Mouse (Mus musculus): ENCODE results near the gene Arsg.

Arsg gene

DNA sequence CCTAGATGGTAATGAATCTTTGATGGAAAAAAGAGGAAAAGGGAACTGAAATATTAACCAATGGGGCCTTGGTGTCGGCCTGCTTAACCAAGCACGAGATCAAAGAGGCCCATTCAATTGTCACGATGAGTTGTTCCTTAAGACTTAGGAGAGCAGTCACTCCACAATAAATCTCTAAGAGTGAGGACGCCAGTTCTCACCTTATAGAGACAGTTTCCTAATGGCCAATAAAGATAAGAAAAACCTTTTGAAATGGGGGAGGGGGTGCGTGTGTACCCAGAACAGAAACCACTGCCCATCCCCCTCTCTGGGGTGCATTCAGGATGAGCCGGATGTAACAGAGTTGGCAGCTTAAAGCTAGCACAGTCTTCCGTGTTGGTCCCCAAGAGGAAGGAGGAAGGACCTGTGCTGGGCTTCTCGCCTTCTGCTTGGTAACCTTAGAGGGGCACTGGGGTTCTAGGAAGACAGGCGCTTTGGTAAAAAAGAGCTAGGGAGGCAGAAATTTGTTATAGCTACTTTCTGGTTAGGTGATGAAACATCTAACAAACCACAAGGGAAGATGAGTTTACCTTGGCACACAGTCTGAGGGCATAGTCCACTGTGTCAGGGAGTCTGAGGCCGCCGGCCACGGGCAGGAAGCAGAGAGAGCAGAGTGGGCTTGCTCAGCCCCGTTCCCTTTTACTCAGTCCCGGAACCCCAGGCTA, 22.7 kb downstream of the Arsg start:
- DNase-seq (ENCODE audit: low spot score): no peak

DNA sequence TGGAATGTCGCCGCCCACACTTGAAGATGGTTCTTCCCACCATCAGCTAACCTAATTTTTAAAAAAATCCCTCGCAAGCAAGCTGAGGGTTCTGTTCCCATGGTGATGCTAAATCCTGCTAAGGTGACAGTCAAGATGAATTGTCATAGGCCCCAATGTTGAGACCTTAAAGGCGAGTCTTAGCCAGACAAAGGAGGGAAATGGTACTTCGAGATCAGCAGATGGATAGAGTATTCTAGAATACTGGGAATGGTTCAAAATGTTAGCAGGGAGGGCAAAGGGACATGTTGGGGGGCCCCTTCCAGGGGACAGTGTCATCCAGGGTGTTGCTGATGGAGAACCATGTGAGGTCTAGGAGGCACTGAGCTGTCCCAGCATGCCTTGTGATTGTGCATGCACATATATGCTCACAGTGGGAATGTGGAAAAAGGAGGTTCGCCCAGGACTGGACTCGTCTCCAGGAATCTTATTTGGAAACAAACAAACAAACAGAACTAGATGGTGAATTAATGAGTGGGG, 23.4 kb downstream of the Arsg start:
- no peak for DNase-seq (ENCODE audit: low spot score)

DNA sequence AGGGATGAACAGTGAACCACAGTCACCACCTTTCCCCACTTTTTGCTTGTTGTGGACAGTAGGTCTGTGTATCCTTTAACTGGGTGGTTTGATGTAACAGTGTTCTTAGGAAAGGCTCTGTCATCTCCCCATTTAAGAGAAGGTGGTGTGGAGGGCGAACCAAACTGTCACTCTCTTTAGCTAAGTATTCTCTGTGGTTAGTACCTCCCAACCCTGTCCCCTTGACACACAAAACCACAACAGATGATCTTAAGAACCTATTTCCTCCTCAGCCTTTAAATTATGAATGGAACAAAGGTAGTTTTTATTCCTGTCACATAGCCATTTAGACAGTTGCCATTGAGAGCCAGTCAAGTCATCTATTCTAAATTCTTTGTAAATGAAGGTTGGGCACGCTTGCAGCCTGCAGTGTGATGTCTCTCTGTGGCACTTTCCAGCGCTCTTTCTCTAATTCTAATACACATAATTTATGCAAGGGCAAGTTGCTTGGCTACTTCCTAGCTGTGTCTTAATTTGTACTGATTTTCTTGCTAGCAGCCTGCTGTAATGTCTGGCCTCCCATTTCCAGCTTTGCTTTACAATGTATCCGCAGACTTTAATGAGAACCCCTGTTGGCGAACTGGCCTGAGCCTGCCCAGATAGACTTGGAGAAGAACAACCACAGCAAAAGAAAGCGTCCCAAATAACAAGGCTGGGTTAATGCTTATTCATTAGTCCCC, 24.0 kb downstream of the Arsg start:
- no peak for DNase-seq (ENCODE audit: low spot score)

DNA sequence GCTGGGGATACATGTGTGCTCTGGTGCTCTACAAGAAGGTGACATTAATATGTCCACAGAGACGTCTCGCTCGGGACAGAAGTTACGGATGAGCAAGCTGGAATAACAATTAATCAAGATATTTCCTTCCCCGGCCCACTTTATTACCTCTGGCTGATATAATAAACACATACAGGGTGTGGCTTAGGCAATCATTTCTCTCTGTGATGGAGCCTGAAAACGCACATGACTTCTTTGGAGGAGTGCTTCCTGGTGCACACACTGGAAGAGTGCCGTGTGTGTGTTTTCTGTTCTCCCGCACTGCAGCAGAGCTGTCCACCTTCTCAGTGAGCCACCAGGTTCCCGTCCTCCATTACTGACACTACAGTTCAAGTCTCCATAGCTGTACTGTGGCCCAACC, 24.8 kb downstream of the Arsg start:
- no peak for DNase-seq (ENCODE audit: low spot score)

DNA sequence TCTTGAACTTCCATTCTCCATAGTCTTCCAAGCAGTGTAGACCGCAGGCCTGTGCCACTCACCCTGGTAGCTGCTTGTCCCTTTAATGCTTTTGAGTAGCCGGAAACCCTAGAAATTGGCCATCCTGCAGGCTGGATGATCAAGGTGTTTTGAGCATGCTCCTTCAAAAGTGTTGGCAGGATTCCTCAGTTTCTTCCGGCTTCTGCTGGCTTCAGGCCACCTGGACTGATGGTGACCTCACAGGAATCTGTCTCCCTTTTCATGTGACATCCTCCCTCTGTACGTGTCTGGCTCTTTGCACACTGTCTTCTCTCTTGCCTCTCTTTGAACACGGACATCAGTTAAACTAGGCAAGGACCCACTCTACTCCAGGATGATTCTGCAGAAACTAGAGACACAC, 27.0 kb downstream of the Arsg start:
- no peak for DNase-seq (ENCODE audit: low spot score)

DNA sequence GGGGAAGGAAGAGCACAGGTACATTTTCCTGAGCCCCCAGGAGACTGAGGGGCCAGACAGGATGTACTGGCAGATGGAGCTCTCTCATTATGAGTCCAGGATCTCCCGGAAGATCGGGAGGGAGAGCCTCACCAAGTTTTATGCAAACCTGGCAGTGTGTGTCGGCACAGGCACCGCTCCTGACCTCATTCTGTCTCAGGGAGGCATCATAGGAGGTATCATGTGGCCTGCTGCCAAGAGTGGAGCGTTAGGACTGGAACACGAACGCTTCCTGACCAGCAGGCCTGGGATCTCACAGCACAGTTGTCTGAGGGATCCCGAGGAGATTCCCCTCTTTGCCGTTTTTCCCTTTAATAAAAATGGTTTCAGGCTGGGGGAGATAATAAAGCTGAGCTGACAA, 31.8 kb downstream of the Arsg start:
- DNase-seq (ENCODE audit: low spot score): no peak

DNA sequence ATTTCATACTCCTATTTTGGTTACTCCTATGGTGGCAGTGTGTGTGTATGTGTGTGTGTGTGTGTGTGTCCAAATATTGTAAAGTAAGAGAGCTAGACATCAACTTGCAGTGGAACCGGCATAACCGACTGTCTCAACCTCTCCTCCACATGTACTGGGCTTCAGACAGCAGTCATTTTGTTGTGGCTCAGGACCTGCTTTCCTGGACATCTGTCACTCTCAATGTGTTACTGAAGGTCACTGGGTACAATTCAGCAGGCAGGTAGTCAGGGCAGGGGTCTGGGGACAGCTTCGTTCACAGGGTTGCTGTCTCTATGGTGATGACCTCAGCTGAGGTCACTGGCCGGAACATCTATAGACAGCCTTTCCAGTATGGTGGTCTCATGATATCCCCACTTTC, 32.6 kb downstream of the Arsg start:
- DNase-seq (ENCODE audit: low spot score): no peak

DNA sequence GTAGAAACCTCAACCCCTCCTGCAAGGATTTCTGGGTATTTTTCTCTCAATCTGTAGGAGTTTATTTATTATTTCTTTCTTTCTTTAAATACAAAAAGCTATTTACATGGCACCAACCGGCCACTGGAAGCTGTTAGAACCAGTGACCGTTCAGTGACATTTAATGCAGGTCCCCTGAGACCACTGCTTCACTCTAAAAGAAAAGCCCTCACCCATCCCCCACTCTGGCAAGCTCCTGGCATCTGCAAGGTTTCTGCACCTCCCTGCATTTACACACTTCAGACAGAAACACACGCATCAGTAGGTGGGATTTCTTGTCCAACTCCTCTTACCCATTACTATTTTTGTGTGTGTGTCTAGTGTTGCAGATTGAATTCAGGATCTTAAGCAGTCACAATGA, 33.9 kb downstream of the Arsg start:
- DNase-seq (ENCODE audit: low spot score): no peak

DNA sequence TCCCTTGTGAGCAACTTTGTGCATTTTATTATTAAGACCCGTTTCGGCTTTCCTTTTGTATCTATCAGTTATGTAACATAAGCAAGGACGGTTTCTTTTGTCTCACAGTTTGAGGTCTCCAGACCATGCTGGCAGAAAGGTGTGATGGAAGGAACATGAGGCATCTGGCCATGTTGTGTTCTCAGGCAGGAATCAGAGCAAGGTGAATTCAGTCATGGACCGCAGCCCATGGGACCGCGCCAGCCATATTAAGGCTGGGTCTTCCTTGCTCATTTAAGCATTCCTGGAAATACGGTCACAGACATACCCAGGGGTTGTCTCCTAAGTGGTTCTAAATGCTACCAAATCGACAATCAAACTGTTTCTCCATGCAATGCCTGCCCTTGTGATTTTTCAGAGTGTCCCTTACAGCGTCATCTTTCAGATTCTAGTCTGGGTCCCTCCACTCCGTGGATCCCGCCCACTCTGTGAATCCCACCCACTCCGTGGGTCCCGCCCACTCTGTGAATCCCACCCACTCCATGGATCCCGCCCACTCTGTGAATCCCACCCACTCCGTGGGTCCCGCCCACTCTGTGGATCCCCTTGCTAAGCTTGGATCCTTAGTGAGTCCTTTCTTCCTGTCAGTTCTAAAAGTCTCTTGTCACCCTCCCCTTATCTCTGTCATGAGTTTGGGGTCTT, 40.0 kb downstream of the Arsg start:
- DNase-seq (ENCODE audit: low spot score): no peak

DNA sequence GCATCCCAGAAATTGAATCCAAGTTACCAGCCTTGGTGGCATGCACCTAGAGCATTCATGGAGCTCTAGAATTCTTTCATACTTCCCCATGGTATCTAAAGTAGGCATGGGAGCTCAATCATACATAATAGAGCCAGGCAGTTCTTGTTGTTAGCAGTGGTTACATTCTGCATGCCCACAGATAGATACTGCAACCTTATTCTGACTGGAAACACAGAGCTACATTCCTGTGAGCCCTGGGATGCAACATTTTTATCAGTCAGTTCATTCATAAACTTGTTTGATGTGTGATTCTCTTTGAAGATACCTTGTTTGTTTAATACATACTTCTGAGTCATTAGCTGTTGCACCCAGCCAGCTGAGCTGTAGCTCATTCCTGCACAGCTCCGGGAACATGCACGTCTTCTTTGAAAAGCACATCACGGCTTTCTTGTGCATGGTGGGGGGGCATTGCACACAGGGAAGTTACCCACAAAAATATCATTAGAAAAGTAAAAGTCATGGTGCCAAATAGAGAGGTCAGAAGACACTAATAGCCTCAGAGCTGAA, 41.0 kb downstream of the Arsg start:
- DNase-seq (ENCODE audit: low spot score): no peak

DNA sequence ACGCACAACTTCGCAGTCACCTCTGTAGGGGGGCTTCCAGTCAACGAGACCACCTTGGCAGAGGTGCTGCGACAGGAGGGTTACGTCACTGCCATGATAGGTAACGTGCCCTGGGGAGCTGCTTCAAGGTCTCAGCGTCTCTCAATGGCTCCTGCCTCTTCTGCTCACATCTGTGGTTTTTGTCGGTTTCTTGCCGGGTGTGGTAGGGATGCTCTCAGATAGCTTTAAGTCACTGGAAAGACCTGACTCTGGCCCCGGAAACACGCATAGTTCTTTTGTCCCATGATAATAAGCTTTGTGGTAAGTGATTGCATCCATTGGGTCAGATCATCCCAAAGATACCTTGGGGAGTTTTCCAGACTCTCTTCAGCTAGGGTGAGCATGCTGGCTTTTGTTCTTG, 44.2 kb downstream of the Arsg start:
- DNase-seq (ENCODE audit: low spot score): no peak

DNA sequence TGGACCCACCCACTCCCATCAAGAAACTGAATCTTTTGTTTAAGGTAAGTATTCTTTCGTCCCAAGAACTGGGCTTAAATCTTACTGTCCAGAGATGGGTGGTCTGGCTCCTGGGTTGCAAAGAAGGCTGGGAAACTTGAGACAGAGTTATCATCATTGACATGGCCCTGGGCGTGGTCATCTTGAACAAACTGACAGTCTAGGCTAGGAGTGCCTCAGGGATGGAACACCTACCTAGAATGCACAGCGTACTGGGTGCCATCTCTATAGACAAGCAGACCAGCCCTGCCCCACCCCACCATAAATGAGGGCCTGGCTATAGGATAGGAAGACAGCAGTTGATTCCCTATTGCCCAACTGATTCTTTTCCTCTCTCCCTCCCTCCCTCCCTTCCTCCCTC, 44.6 kb downstream of the Arsg start:
- DNase-seq (ENCODE audit: low spot score): no peak

DNA sequence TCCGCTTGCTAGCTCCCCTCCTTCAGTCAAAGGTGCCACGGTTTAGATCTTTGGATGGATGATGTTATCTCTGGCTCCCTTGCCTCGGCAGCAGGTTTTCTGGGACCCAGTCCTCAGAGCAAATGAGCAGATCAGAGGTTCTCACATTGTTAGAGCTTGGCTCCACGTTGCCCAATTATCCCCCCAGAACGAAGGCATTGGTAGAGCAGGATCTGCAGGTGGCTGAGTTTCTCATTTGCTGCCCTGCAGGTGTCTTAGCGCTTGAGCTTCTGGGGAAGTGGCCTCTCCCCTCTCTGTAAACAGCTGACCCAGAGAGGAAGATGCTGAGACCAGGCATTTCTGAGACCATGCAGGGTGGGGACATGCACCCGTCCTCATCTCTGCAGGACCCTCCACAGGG, 47.8 kb downstream of the Arsg start:
- no peak for DNase-seq (ENCODE audit: low spot score)

DNA sequence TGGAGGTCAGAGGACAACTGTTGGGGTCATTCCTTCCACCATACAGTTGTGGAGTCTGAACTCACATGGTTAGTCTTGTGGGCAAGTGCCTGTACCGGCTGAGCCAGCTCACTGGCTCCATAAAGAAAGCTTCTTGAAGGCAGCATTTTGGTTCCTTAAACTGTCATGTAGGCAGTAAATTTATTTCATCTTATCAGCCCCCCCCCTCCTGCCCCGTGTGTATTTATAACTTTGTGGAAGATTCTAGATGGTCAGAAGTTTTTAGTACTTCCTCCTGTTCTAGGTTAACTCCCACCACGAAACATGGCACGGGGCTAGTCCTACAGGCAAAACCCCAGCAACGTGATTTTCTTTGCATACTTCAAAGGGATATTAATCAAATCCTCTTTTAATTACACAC, 51.7 kb downstream of the Arsg start:
- no peak for DNase-seq (ENCODE audit: low spot score)

DNA sequence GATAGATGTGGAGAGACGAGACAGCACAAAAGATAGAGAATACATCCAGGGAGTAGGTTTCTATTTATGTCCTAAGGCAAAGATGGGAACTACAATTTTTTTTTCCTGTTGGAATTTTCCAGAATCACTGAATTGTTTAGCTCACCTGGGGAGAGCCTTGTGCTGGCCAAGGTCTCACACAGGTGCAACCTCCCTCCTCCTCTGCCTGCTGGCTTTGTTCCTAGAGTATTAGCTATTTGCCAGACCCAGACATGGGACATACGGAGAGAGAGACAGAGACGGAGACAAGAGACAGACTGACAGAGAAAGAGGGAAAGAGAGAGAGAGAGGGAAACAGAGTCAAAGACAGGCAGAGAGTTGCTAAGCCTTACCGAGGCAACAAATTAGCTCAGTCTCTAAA, 52.4 kb downstream of the Arsg start:
- no peak for DNase-seq (ENCODE audit: low spot score)

DNA sequence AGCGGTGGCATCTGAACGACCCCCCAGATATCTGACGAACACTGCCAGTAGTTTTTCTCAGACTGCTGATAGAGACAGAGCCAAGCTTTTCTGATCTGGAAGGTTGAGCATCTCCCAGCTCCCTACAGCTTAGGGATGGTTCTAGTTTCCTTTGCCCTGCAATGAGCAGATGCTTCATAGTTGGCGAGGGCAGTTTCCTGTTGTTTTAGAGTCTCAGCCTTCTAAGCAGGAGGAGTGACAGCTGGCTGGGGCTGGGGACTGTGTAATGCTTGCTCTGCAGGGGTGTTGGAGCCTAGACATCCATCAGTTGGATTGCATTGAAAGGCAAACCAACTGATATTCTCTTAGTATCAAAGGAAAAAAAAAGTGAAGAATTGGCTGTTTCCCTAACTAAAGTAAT, 56.9 kb downstream of the Arsg start:
- no peak for DNase-seq (ENCODE audit: low spot score)

DNA sequence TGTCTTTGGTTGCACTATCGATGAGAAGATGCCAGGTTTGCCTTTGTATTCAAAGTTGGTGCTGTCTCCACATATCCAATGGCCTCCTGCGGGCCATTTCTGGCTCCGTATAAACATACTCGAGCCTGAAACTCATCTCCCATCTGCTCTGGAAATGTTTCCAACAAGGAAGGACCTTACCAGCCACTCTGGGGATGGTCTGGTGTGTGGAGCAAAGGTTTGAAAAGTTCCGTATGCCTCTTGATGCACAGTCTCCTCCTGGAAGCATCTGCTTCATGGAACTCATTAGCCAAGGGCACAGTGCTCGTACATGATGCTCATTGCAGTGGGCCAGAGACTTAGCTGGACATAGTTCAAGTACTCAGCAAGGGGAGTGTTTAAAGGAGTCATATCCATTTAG, 62.8 kb downstream of the Arsg start:
- DNase-seq (ENCODE audit: low spot score): no peak

DNA sequence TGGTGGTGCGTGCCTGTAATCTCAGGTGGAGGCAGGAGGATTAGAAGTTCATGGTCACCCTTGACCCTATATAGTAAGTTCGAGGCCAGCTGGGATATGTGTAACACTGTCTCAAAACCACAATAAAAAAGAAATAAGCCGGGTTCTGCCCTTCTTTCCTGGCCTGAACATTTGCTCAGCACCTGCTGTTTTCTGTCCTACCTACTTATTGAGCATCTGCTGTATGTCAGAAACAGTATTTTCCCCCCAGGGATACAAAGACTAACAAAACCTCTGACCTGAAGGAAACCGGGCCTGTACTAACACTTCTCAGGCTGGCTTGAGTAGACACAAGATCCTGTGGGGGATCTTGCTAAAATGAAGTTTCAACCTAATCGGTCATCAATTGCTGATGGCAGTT, 63.8 kb downstream of the Arsg start:
- no peak for DNase-seq (ENCODE audit: low spot score)

DNA sequence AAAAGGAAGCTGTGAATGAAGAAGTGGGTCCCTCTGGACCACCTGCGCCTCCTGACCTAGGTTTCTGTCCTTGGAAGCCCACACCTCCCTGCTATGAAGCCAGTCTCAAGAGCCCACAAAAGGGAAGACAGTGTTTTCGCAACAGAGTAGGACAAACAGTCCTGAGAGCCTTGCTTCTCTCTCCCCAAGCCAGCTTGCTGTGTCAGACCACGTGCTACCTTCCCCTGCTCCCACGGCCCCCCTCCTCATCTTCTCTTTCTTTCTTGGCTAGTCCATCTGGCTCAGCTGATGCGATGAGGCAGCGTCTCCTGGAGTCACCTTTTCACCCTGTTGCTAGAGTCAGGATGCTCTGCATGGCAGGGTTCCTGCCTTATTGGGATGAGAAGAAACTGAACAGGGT, 66.1 kb downstream of the Arsg start:
- DNase-seq (ENCODE audit: low spot score): no peak

DNA sequence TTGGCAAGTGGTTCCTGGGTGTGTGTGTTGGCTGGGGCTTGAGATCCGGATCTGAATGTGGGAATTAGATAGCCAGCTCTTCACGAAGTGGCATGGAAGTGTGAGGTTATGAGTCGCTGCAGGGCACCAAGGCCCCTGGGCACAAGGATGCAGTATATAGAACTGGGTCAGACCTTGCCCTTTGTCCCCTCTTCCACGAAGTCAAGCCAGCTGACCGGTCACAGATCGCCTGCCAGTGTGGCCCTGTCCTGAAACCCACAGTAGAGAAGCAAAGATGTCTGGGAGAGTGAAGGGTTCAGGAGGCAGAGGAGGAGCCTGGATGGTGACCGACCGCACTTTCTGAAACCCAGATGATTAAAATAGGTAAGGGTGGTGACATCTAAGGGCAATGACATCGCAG, 70.3 kb downstream of the Arsg start:
- no peak for DNase-seq (ENCODE audit: low spot score)

DNA sequence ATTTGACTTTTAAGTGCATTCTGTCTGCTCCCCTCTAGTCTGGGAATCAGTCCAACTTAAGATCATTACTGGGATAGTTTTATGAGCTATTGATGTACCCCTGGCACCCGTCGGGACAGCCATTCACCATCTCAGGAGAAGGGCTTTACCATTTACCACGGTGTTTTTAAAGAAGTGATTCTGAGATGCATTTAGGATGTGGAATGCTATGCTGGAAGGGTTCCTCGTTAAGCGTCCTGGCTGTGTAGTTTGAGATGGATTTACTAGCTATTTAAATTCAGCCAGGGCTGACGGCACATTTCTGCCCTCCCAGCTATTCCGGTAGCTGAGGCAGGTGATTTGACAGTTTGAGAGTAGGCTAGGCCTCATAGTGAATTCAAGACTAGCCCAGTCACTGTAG, 71.3 kb downstream of the Arsg start:
- DNase-seq (ENCODE audit: low spot score): no peak

DNA sequence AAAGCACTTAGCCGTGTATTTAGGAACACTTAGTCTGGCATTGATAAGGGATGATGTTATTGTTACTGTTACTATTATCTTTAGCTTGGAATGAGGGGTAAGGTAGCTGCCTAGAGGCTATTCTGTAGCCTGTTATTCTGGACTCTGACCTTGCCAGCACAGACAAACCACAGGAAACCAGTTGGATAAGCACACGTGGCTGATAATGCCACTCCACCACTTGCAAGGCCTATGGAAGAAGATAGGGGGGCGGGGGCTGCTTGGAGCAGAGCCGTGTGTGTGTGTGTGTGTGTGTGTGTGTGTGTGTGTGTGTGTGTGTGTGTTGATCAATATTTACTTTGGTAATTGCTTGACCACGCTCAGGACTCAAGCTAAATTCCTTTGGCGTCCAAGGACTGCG, 72.1 kb downstream of the Arsg start:
- DNase-seq (ENCODE audit: low spot score): no peak

DNA sequence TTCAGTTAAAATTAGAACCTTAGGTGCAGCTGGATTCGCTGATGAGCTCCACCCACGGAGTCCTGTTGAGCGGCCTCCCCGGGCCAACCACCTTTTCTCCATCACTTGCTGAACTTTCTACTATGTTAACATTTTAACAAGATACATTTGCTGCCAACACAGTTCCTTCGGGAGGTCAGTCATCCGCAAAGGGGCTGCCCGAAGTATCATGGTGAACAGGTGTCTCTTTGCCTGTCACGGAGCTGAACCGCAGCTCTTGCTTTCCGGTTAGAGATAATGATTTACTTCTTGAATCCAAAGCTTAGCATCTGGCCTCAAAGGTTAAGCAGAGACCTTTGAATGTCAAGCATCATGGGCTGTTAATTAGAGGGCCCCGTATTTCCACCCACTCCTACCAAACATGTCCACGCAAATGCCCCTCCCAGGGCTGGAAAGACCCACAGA, 72.5 kb downstream of the Arsg start:
- no peak for DNase-seq (ENCODE audit: low spot score)

Data from urinary bladder, postnatal 10 days (tissue).